Mouse (Mus musculus) embryonic fibroblast, embryonic 13.5 days (primary cell): ENCODE data around the gene Gm28048.

ENCODE experiments used
- CTCF ChIP-seq: IDR thresholded peaks from 2 replicates; pipeline ENCODE4 v1.5.1; 2011; ENCODE audit warnings: mild to moderate bottlenecking, control low read depth, low read length, moderate library complexity, borderline replicate concordance; ENCODE audit not compliant: insufficient read depth
- POLR2A ChIP-seq: IDR thresholded peaks from 2 replicates; pipeline ENCODE4 v1.6.1; 2011; ENCODE audit warnings: low read depth, mild to moderate bottlenecking, control low read depth, low read length, moderate library complexity

GRCm38 (mm10) chr11:22995461-22995860 is 13.6 kb upstream of the Gm28048 start:
- TF ChIP-seq CTCF (no peak), POLR2A (no peak)
